Mouse (Mus musculus) liver, adult 2 months (tissue): ENCODE measurements around the gene Mthfs.
"Not testable (repeated sequence)": the region's sequence is repeated elsewhere in the genome, so short reads cannot be mapped to it uniquely, and the experiment has no call there.

Experiments used
- CTCF ChIP-seq: fragments of 200-500 bp; IDR thresholded peaks from 2 replicates; pipeline ENCODE4 v1.5.1; 2011; ENCODE audit warnings: low read depth, low read length, control low read depth
- POLR2A ChIP-seq: fragments of 200-500 bp; IDR thresholded peaks from 2 replicates; pipeline ENCODE4 v1.6.1; 2011; ENCODE audit warnings: low read length, control low read depth; ENCODE audit not compliant: insufficient read depth; ENCODE audit errors: extremely low read depth

- not testable (repeated sequence) for TF ChIP-seq POLR2A, CTCF
Measured at GRCm38 (mm10) chr9:89172539-89172938, 37.9 kb upstream of the Mthfs start.
